Mouse (Mus musculus): ENCODE data around the gene Ccl28. TPM values are rescaled to one million over a fixed set of nuclear protein-coding genes. Genes with fewer than 3 reads are reported as not detected.
"Not testable (repeated sequence)": the region's sequence is repeated elsewhere in the genome, so short reads cannot be mapped to it uniquely, and the experiment has no call there.

Gene Ccl28
- polyA plus RNA-seq (2015; fragmentation: Nextera tagmentation; extraction: Ambion mirVana): 0.06 TPM in 1 of 2 replicates, not detected in the other

- Histone ChIP-seq H3K4me2 (no peak within 1 kb of the TSS), H3K4me3 (no peak within 1 kb of the TSS), H3K9ac (no peak within 1 kb of the TSS), H3K27me3 (replicated peaks) (no peaks in the 10 kb centered on the region), H3K9me3 (no peaks in the 10 kb centered on the region), H3K27ac (replicated peaks) (no peak within 1 kb of the TSS), H3K36me3 (no peaks in the 10 kb centered on the region), H3K4me1 (no peaks in the 10 kb centered on the region)
- no peak for ATAC-seq (ENCODE audit: extremely low read depth, insufficient number of reproducible peaks, low FRiP score, low TSS enrichment)
- 63% methylated on average over 6 of the region's 6 CpGs for WGBS
Measured at GRCm38 (mm10) chr13:119623634-119624033, at the start of gene Ccl28. Gene Ccl28, plus strand, starts transcription at chr13:119623819.

- H3K36me3 ChIP-seq; H3K4me2 ChIP-seq; H3K27ac ChIP-seq (replicated peaks); H3K4me3 ChIP-seq; H3K9ac ChIP-seq; H3K4me1 ChIP-seq; H3K27me3 ChIP-seq (replicated peaks): not testable (repeated sequence)
- H3K9me3 ChIP-seq: peaks cover 17% of the 10 kb centered on the region
- WGBS: 69% methylated on average over 15 of the region's 16 CpGs
- ATAC-seq (ENCODE audit: extremely low read depth, insufficient number of reproducible peaks, low FRiP score, low TSS enrichment): peak; percentile 88
Measured at GRCm38 (mm10) chr13:119596321-119597211, 27.1 kb upstream of the Ccl28 start.

DNA sequence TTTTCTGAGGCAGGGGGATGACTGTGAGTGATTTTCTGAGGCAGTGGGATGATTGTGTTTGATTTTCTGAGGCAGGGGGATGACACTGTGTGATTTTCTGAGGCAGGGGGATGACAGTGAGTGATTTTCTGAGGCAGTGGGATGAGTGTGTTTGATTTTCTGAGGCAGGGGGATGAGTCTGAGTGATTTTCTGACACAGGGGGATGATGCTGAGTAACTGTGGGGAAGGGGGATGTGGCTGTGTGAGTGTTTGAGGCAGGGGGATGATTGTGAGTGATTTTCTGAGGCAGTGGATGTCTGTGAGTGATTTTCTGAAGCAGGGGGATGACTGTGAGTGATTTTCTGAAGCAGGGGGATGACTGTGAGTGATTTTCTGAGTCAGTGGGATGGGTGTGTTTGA, 25.2 kb upstream of the Ccl28 start:
- not testable (repeated sequence) for H3K4me2 ChIP-seq; H3K36me3 ChIP-seq; H3K9ac ChIP-seq; H3K4me1 ChIP-seq; H3K27me3 ChIP-seq (replicated peaks); H3K27ac ChIP-seq (replicated peaks); H3K4me3 ChIP-seq; ATAC-seq (ENCODE audit: extremely low read depth, insufficient number of reproducible peaks, low FRiP score, low TSS enrichment)
- peaks cover 20% of the 10 kb centered on the region for H3K9me3 ChIP-seq

- 78% methylated on average over 12 of the region's 12 CpGs for WGBS
- not testable (repeated sequence) for H3K9ac ChIP-seq
Measured at GRCm38 (mm10) chr13:119599066-119599465, 24.6 kb upstream of the Ccl28 start.

GRCm38 (mm10) chr13:119599498-119599897, 24.1 kb upstream of the Ccl28 start:
- H3K9ac ChIP-seq; ATAC-seq (ENCODE audit: extremely low read depth, insufficient number of reproducible peaks, low FRiP score, low TSS enrichment); H3K4me3 ChIP-seq; H3K27me3 ChIP-seq (replicated peaks); H3K36me3 ChIP-seq; H3K4me1 ChIP-seq; H3K4me2 ChIP-seq; H3K27ac ChIP-seq (replicated peaks): not testable (repeated sequence)
- H3K9me3 ChIP-seq: peaks cover 27% of the 10 kb centered on the region
- 69% methylated on average over 2 of the region's 2 CpGs for WGBS

More at GRCm38 (mm10) chr13:119599066-119599465, 24.6 kb upstream of the Ccl28 start:
- H3K36me3 ChIP-seq; H3K27me3 ChIP-seq (replicated peaks); ATAC-seq (ENCODE audit: extremely low read depth, insufficient number of reproducible peaks, low FRiP score, low TSS enrichment); H3K27ac ChIP-seq (replicated peaks); H3K4me3 ChIP-seq; H3K4me1 ChIP-seq; H3K4me2 ChIP-seq: not testable (repeated sequence)
- peaks cover 25% of the 10 kb centered on the region for H3K9me3 ChIP-seq

DNA sequence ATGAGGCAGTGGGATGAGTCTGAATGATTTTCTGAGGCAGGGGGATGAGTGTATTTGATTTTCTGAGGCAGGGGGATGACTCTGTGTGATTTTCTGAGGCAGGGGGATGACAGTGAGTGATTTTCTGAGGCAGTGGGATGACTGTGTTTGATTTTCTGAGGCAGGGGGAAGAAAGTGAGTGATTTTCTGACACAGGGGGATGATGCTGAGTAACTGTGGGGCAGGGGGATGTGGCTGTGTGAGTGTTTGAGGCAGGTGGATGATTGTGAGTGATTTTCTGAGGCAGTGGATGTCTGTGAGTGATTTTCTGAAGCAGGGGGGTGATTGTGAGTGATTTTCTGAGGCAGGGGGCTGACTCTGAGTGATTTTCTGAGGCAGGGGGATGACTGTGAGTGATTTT, 23.5 kb upstream of the Ccl28 start:
- H3K4me3 ChIP-seq; H3K4me2 ChIP-seq; ATAC-seq (ENCODE audit: extremely low read depth, insufficient number of reproducible peaks, low FRiP score, low TSS enrichment); H3K9ac ChIP-seq; H3K27me3 ChIP-seq (replicated peaks); H3K27ac ChIP-seq (replicated peaks); H3K4me1 ChIP-seq; H3K36me3 ChIP-seq: not testable (repeated sequence)
- peaks cover 31% of the 10 kb centered on the region for H3K9me3 ChIP-seq

GRCm38 (mm10) chr13:119602688-119603331, 20.8 kb upstream of the Ccl28 start:
- H3K27me3 ChIP-seq (replicated peaks); H3K4me2 ChIP-seq; ATAC-seq (ENCODE audit: extremely low read depth, insufficient number of reproducible peaks, low FRiP score, low TSS enrichment); H3K9ac ChIP-seq; H3K4me1 ChIP-seq; H3K27ac ChIP-seq (replicated peaks); H3K36me3 ChIP-seq; H3K4me3 ChIP-seq: not testable (repeated sequence)
- H3K9me3 ChIP-seq: peaks cover 16% of the 10 kb centered on the region
- 63% methylated on average over 13 of the region's 13 CpGs for WGBS

DNA sequence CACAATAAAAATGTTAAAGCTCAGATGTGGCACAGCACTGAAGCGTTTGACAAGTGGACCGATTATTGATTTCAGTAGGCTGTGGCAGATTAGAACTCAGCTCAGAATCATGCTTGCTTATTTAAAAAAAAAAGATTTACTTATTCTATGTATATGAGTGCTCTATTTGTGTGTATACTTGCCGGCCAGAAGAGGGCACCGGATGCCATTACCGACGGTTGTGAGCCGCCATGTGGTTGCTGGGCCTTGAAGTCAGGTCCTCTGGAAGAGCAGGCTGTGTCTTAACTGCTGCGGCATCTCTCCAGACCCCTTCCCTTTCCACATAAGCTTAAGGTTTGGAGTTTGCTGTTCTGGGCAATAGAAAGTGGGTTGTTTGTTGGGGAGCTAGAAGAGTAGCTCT, 19.7 kb upstream of the Ccl28 start:
- 88% methylated on average over 8 of the region's 8 CpGs for WGBS
- not testable (repeated sequence) for H3K36me3 ChIP-seq; H3K4me3 ChIP-seq; H3K27ac ChIP-seq (replicated peaks); H3K9ac ChIP-seq; H3K27me3 ChIP-seq (replicated peaks); ATAC-seq (ENCODE audit: extremely low read depth, insufficient number of reproducible peaks, low FRiP score, low TSS enrichment); H3K4me1 ChIP-seq; H3K4me2 ChIP-seq
- peaks cover 16% of the 10 kb centered on the region for H3K9me3 ChIP-seq

GRCm38 (mm10) chr13:119604322-119604721, 19.3 kb upstream of the Ccl28 start:
- WGBS: 80% methylated on average over 8 of the region's 9 CpGs
- peak; percentile 7; the same call in 1 of the 2 replicates for ATAC-seq (ENCODE audit: extremely low read depth, insufficient number of reproducible peaks, low FRiP score, low TSS enrichment)

DNA sequence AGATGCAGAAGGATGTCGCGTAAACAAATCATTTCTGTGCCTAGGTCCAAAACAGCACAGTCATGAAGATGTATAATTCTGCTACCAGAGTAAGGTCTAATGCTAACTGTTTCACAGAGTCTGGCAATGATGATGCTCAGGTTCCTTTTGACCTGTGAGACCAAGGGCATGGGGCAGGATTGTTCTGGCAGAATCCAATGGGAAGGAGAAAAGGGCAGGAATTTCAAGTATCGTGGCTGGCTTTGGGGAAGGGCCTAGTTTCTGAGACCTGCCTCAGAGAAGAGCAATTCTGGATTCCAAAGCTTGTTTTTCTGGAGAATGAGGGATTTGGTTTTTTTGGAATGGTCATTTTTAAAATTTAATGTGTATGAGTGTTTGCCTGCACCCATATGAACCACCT, 4.8 kb upstream of the Ccl28 start:
- Histone ChIP-seq H3K4me1 (no peaks in the 10 kb centered on the region), H3K9me3 (no peaks in the 10 kb centered on the region), H3K4me2 (no peak overlapping the region), H3K27ac (replicated peaks) (no peak overlapping the region), H3K9ac (no peak overlapping the region), H3K36me3 (no peaks in the 10 kb centered on the region), H3K4me3 (no peak overlapping the region), H3K27me3 (replicated peaks) (no peaks in the 10 kb centered on the region)
- 88% methylated on average over 3 of the region's 3 CpGs for WGBS
- ATAC-seq (ENCODE audit: extremely low read depth, insufficient number of reproducible peaks, low FRiP score, low TSS enrichment): no peak

More at GRCm38 (mm10) chr13:119604322-119604721, 19.3 kb upstream of the Ccl28 start:
- H3K36me3 ChIP-seq; H3K4me3 ChIP-seq; H3K4me2 ChIP-seq; H3K4me1 ChIP-seq; H3K27me3 ChIP-seq (replicated peaks); H3K9ac ChIP-seq; H3K27ac ChIP-seq (replicated peaks): not testable (repeated sequence)
- peaks cover 16% of the 10 kb centered on the region for H3K9me3 ChIP-seq

GRCm38 (mm10) chr13:119619735-119620134, 3.9 kb upstream of the Ccl28 start:
- WGBS: 72% methylated on average over 3 of the region's 3 CpGs
- no peak overlapping the region for H3K4me3 ChIP-seq
- no peaks in the 10 kb centered on the region for H3K9me3 ChIP-seq
- H3K4me1 ChIP-seq: no peaks in the 10 kb centered on the region
- H3K27me3 ChIP-seq (replicated peaks): no peaks in the 10 kb centered on the region
- H3K9ac ChIP-seq: no peak overlapping the region
- no peak for ATAC-seq (ENCODE audit: extremely low read depth, insufficient number of reproducible peaks, low FRiP score, low TSS enrichment)
- no peak overlapping the region for H3K4me2 ChIP-seq
- H3K36me3 ChIP-seq: no peaks in the 10 kb centered on the region
- H3K27ac ChIP-seq (replicated peaks): no peak overlapping the region

GRCm38 (mm10) chr13:119625952-119626351, 2.3 kb downstream of the Ccl28 start:
- not testable (repeated sequence) for H3K36me3 ChIP-seq; H3K27me3 ChIP-seq (replicated peaks); H3K4me2 ChIP-seq; H3K27ac ChIP-seq (replicated peaks); ATAC-seq (ENCODE audit: extremely low read depth, insufficient number of reproducible peaks, low FRiP score, low TSS enrichment); H3K9me3 ChIP-seq; H3K4me3 ChIP-seq; H3K4me1 ChIP-seq; H3K9ac ChIP-seq
- WGBS: 72% methylated on average over 5 of the region's 5 CpGs
